In genomic region chr3:152190679-152191477, GRCm38 (mm10) we compare ENCODE assay signal across 8 mouse cellular contexts. TPM values are rescaled to one million over a fixed set of nuclear protein-coding genes. Genes with fewer than 3 reads are reported as not detected.
DNase-seq lines count a peak whose midpoint lies in the region; ATAC-seq and TF ChIP-seq lines count a peak whose summit lies in the region.

No protein-coding gene starts in this region.

- TF ChIP-seq POLR2A in lung, adult 2 months (IDR thresholded peaks at IDR 0.05; ENCODE audit: borderline replicate concordance, extremely low read depth, low read depth, low read length) = no peak
- TF ChIP-seq POLR2A in cortical plate, adult 2 months (IDR thresholded peaks at IDR 0.05; ENCODE audit: extremely low read depth, insufficient read depth, low read length) = no peak

- no peak for ATAC-seq in hindbrain, postnatal 0 days
- ATAC-seq in neural tube, embryonic 13.5 days (ENCODE audit: low read depth) = no peak

- H3K4me2 ChIP-seq in hindbrain, postnatal 0 days (ENCODE audit: low read depth, low read length) = peak overlapping the region; percentile 74
- peak overlapping the region; percentile 65 for H3K4me2 ChIP-seq in neural tube, embryonic 13.5 days

- no peak for TF ChIP-seq CTCF in lung, adult 2 months (IDR thresholded peaks at IDR 0.05; ENCODE audit: insufficient read depth, low read length)
- TF ChIP-seq CTCF in cortical plate, adult 2 months (IDR thresholded peaks at IDR 0.05; ENCODE audit: extremely low read depth, insufficient read depth, low read length) = no peak
- no peak for TF ChIP-seq CTCF in hindbrain, postnatal 0 days (IDR thresholded peaks at IDR 0.05; ENCODE audit: low read depth)

- peak overlapping the region; percentile 65 for H3K4me3 ChIP-seq in lung, adult 2 months (replicated peaks; ENCODE audit: extremely low read depth, low read depth, low read length)
- peak overlapping the region; percentile 35; the same call in 1 of the 2 replicates for H3K4me3 ChIP-seq in cortical plate, adult 2 months (ENCODE audit: insufficient read depth, low read length)
- H3K4me3 ChIP-seq in hindbrain, postnatal 0 days (ENCODE audit: low read length) = 0 out of 2 replicates have a peak overlapping the region, but pooled peaks have one; percentile 2
- H3K4me3 ChIP-seq in neural tube, embryonic 13.5 days = peak overlapping the region; percentile 17; the same call in 1 of the 2 replicates

- H3K27ac ChIP-seq in cortical plate, adult 2 months (ENCODE audit: insufficient read depth, low read length) = no peak overlapping the region
- no peak overlapping the region for H3K27ac ChIP-seq in hindbrain, postnatal 0 days
- no peak overlapping the region for H3K27ac ChIP-seq in neural tube, embryonic 13.5 days (replicated peaks)

- no peaks in the 10 kb centered on the region for H3K9me3 ChIP-seq in hindbrain, postnatal 0 days (ENCODE audit: low read length)
- no peaks in the 10 kb centered on the region for H3K9me3 ChIP-seq in neural tube, embryonic 13.5 days

- DNase-seq in lung, adult 2 months = no peak
- no peak for DNase-seq in lung, postnatal 25 days (ENCODE audit: low spot score)
- no peak for DNase-seq in hindbrain, postnatal 0 days (ENCODE audit: low spot score)
- DNase-seq in thymus, postnatal 14 days = no peak
- no peak for DNase-seq in right cerebral cortex, postnatal 36 days (ENCODE audit: low spot score in 2 of 2)
- no peak for DNase-seq in adrenal gland, postnatal 25 days

- no peak overlapping the region for H3K9ac ChIP-seq in hindbrain, postnatal 0 days (replicated peaks; ENCODE audit: low read length)
- peak overlapping the region; percentile 46; the same call in 1 of the 2 replicates for H3K9ac ChIP-seq in neural tube, embryonic 13.5 days

- peaks cover 4% of the 10 kb centered on the region; the same call in 1 of the 2 replicates for H3K36me3 ChIP-seq in hindbrain, postnatal 0 days (ENCODE audit: insufficient read depth, low read length)
- H3K36me3 ChIP-seq in neural tube, embryonic 13.5 days = peaks cover 4% of the 10 kb centered on the region

- no peaks in the 10 kb centered on the region for H3K27me3 ChIP-seq in hindbrain, postnatal 0 days (ENCODE audit: insufficient read depth, low read length)
- no peaks in the 10 kb centered on the region for H3K27me3 ChIP-seq in neural tube, embryonic 13.5 days

- 41% methylated on average over 9 of the region's 9 CpGs for WGBS in lung, adult 2 months
- 73% methylated on average over 9 of the region's 9 CpGs for WGBS in hindbrain, postnatal 0 days
- 82% methylated on average over 9 of the region's 9 CpGs for WGBS in neural tube, embryonic 13.5 days

- peaks cover 4% of the 10 kb centered on the region for H3K4me1 ChIP-seq in lung, adult 2 months (ENCODE audit: control insufficient read depth, insufficient read depth, low read length)
- H3K4me1 ChIP-seq in cortical plate, adult 2 months (ENCODE audit: control insufficient read depth, insufficient read depth, low read length) = peaks cover 5% of the 10 kb centered on the region; the same call in 1 of the 2 replicates
- H3K4me1 ChIP-seq in hindbrain, postnatal 0 days (ENCODE audit: insufficient read depth, low read length) = peaks cover 4% of the 10 kb centered on the region; the same call in 1 of the 2 replicates
- H3K4me1 ChIP-seq in neural tube, embryonic 13.5 days (replicated peaks) = peaks cover 33% of the 10 kb centered on the region

RNA-seq across cellular contexts. Expression of gene Dnajb4, which starts 19.2 kb away (rescaled TPM):
- polyA plus RNA-seq in lung, adult 2 months (2012; rRNA removed) = 3.8 and 8.3 TPM in 2 replicates
- polyA plus RNA-seq in cortical plate, adult 2 months (2012; rRNA removed) = 49.7 and 50.8 TPM in 2 replicates
- 26.5 and 40.8 TPM in 2 replicates for total RNA-seq in hindbrain, postnatal 0 days (2014; rRNA removed)
- 47.8 and 49.0 TPM in 2 replicates for polyA plus RNA-seq in hindbrain, postnatal 0 days (2015; fragmentation: Nextera tagmentation; extraction: Ambion mirVana)
- 38.5 and 43.4 TPM in 2 replicates for polyA plus RNA-seq in neural tube, embryonic 13.5 days (2015; fragmentation: Nextera tagmentation; extraction: Ambion mirVana)
- 35.4 and 36.6 TPM in 2 replicates for total RNA-seq in adrenal gland, postnatal 25 days (2021)

RNA-seq across cellular contexts. Expression of gene Fubp1, which starts 19.3 kb away (rescaled TPM):
- 59.9 and 66.2 TPM in 2 replicates for polyA plus RNA-seq in lung, adult 2 months (2012; rRNA removed)
- polyA plus RNA-seq in cortical plate, adult 2 months (2012; rRNA removed) = 88.2 and 95.0 TPM in 2 replicates
- total RNA-seq in hindbrain, postnatal 0 days (2014; rRNA removed) = 139 and 148 TPM in 2 replicates
- 130 and 139 TPM in 2 replicates for polyA plus RNA-seq in hindbrain, postnatal 0 days (2015; fragmentation: Nextera tagmentation; extraction: Ambion mirVana)
- polyA plus RNA-seq in neural tube, embryonic 13.5 days (2015; fragmentation: Nextera tagmentation; extraction: Ambion mirVana) = 267 and 280 TPM in 2 replicates
- total RNA-seq in adrenal gland, postnatal 25 days (2021) = 157 and 210 TPM in 2 replicates

RNA-seq across cellular contexts. Expression of gene Gipc2, which starts 24.8 kb away (rescaled TPM):
- polyA plus RNA-seq in lung, adult 2 months (2012; rRNA removed) = 20.1 and 36.6 TPM in 2 replicates
- 1.9 and 3.5 TPM in 2 replicates for polyA plus RNA-seq in cortical plate, adult 2 months (2012; rRNA removed)
- total RNA-seq in hindbrain, postnatal 0 days (2014; rRNA removed) = 3.1 and 6.7 TPM in 2 replicates
- 12.8 and 15.6 TPM in 2 replicates for polyA plus RNA-seq in hindbrain, postnatal 0 days (2015; fragmentation: Nextera tagmentation; extraction: Ambion mirVana)
- 4.4 and 5.7 TPM in 2 replicates for polyA plus RNA-seq in neural tube, embryonic 13.5 days (2015; fragmentation: Nextera tagmentation; extraction: Ambion mirVana)
- total RNA-seq in adrenal gland, postnatal 25 days (2021) = 1.1 TPM in 1 of 2 replicates, not detected in the other

Comparison
In these comparisons a context has a peak if more than half of its experiments do, and no peak if none do; other contexts are left out.
1. H3K4me3 ChIP-seq: peak in every context shown above with its lines; median percentile 65 in lung, adult 2 months; 35 in cortical plate, adult 2 months; 17 in neural tube, embryonic 13.5 days; 2 in hindbrain, postnatal 0 days.